Mouse (Mus musculus): ENCODE measurements around the gene Tnfrsf13b.
"Not testable (repeated sequence)": the region's sequence is repeated elsewhere in the genome, so short reads cannot be mapped to it uniquely, and the experiment has no call there.

The Tnfrsf13b gene

GRCm38 (mm10) chr11:61127421-61128055, 983 bp downstream of the Tnfrsf13b start:
- no peak for DNase-seq (ENCODE audit: low spot score)

- DNase-seq (ENCODE audit: low spot score): no peak
These were observed 2.8 kb downstream of the Tnfrsf13b start for GRCm38 (mm10) chr11:61129305-61129704.

GRCm38 (mm10) chr11:61130646-61131045, 4.1 kb downstream of the Tnfrsf13b start:
- DNase-seq (ENCODE audit: low spot score): not testable (repeated sequence)

GRCm38 (mm10) chr11:61132943-61133342, 6.4 kb downstream of the Tnfrsf13b start:
- DNase-seq (ENCODE audit: low spot score): no peak

GRCm38 (mm10) chr11:61141693-61142092, 15.1 kb downstream of the Tnfrsf13b start:
- no peak for DNase-seq (ENCODE audit: low spot score)

- peak; percentile 52 for DNase-seq (ENCODE audit: low spot score)
These were observed 15.7 kb downstream of the Tnfrsf13b start for GRCm38 (mm10) chr11:61142262-61142661.

- DNase-seq (ENCODE audit: low spot score): peak; percentile 32
These were observed 16.5 kb downstream of the Tnfrsf13b start for GRCm38 (mm10) chr11:61142941-61143530.

- DNase-seq (ENCODE audit: low spot score): peak; percentile 37
These were observed 17.3 kb downstream of the Tnfrsf13b start for GRCm38 (mm10) chr11:61143564-61144469.

- no peak for DNase-seq (ENCODE audit: low spot score)
These were observed 19.0 kb downstream of the Tnfrsf13b start for GRCm38 (mm10) chr11:61145551-61145950.

DNA sequence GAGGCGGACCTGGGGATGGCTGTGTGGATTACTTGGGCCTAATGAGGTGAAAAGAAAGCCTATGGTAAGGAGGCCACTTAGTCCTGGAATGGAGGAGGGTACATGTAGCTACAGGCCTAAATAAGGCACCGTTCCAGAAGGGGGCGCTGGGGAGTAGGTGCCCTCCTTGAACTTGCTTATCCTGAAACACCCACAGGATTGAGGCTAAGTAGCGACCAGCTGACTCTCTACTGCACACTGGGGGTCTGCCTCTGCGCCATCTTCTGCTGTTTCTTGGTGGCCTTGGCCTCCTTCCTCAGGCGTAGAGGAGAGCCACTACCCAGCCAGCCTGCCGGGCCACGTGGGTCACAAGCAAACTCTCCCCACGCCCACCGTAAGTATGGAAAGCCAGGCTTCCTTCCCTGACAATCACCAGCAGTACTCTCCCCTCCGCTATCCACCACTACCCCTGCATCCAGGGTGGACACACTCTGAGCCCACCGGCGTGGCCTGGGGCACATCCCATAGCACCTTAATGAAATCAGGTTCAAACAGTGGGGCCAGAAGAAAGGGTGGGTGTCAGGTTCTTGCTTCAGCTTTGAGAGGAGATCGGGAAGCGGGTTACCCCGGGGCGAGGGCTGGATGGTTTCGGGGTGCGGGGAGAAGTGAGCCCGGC, 20.2 kb downstream of the Tnfrsf13b start:
- DNase-seq (ENCODE audit: low spot score): peak; percentile 44

GRCm38 (mm10) chr11:61147300-61147683, 20.7 kb downstream of the Tnfrsf13b start:
- no peak for DNase-seq (ENCODE audit: low spot score)

DNA sequence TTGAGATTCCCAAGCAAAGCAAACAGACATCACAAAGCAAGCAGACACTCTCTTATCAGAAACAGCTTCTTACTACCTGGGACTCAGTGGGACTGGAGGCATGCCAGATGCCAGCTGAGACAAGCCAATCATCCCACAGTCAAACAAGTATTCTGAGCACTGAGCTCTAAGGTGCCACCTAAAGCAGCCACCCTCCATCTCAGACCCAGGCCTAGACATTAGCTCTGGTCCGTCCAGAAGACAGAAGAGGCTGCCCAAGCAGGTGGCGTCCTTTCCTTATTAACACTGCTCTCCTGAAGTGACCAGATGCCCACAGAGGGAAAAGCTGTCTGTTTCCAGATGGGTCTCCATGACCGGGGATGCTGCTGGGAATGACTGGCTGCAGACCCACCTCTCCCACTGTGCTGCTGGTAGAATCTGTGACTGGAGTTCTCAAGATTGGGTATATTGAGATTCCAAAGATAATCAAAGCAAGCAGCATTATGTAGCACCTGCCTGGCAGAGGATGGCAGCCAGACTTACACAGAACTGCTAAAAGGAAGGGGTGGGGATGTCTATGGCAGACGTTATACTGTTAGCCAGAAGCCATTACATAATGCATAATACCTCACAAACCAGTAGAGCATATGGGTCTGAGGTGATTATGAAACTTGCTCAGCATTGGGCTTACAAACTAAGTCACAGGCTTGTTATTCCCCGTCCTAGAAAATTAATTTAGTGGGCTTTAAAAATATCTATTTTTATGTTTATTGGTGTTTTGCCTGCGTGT, 23.9 kb downstream of the Tnfrsf13b start:
- no peak for DNase-seq (ENCODE audit: low spot score)

DNA sequence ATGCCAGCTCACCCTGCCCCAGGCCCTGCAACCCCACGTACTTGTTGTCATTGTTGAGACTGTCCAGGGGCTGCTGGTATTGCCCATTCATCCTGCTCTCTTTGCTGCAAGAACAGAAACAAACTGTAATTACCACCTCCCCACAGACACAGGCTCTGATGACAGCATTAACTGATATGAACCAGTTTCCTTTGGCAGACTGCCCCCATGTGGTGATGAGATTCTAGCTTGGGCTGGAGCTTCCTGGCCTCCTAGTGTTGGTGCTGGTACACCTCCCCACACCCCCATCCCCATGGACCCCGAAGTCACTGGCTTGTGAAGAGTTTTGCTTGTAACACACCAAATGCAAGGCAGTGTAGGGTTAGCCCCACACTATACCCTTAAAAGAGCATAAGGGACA, 29.2 kb downstream of the Tnfrsf13b start:
- peak; percentile 42 for DNase-seq (ENCODE audit: low spot score)

GRCm38 (mm10) chr11:61158141-61158540, 31.6 kb downstream of the Tnfrsf13b start:
- DNase-seq (ENCODE audit: low spot score): no peak

GRCm38 (mm10) chr11:61159796-61160732, 33.5 kb downstream of the Tnfrsf13b start:
- no peak for DNase-seq (ENCODE audit: low spot score)

GRCm38 (mm10) chr11:61161121-61161520, 34.6 kb downstream of the Tnfrsf13b start:
- DNase-seq (ENCODE audit: low spot score): no peak

GRCm38 (mm10) chr11:61162776-61163175, 36.2 kb downstream of the Tnfrsf13b start:
- no peak for DNase-seq (ENCODE audit: low spot score)

GRCm38 (mm10) chr11:61163341-61163740, 36.8 kb downstream of the Tnfrsf13b start:
- DNase-seq (ENCODE audit: low spot score): no peak

- no peak for DNase-seq (ENCODE audit: low spot score)
These were observed 37.8 kb downstream of the Tnfrsf13b start for GRCm38 (mm10) chr11:61164366-61164765.

DNA sequence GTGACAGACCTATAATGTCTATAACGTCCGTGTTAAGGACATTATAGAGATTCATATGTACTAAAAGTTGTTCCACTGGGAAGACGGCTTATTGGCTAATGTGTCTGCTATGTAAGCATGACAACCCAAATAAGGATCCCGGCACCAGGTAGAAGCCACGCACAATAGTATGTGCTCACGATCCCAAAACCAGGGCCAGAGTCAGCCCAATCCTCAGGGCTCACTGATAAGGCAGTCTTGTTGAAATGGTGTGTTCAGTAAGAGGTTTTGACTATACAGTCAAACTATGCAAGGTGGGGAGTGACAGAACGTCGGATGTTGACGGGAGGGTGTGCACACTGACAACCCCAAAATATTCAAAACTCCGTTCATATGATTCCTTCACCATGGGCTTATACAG, 38.3 kb downstream of the Tnfrsf13b start:
- DNase-seq (ENCODE audit: low spot score): no peak

All from lung, postnatal 25 days (tissue).